Comparison of ENCODE assay signal across 23 mouse cellular contexts in genomic region chr6:54842041-54842440, GRCm38 (mm10).
"Had no signal": no experiment of that assay in that cellular context is flagged by ENCODE, and none has a peak within 500 bp of the region (broad histone marks: within the 10 kb centered on the region; RNA-seq: fewer than 3 reads in every experiment).

No protein-coding gene starts in this region.

- DNase-seq: gastrocnemius, postnatal 14 days; gastrocnemius, postnatal 36 days; heart, adult 18-20 months; heart, postnatal 14 days; heart, postnatal 36 days; kidney, adult 18-20 months; kidney, postnatal 36 days; liver; liver, embryonic 13.5 days; liver, postnatal 0 days had no signal

- H3K9ac ChIP-seq: heart, embryonic 12.5 days; hindbrain, embryonic 13.5 days; hindbrain, embryonic 15.5 days; intestine, embryonic 15.5 days; kidney, embryonic 15.5 days; liver, embryonic 13.5 days; liver, embryonic 15.5 days; liver, postnatal 0 days had no signal

- ATAC-seq: hindbrain, postnatal 0 days; intestine, embryonic 15.5 days; intestine, postnatal 0 days; liver, postnatal 0 days had no signal

- H3K4me2 ChIP-seq: heart, embryonic 12.5 days; hindbrain, embryonic 13.5 days; hindbrain, embryonic 15.5 days; intestine, embryonic 15.5 days; kidney, embryonic 15.5 days; liver, embryonic 11.5 days; liver, embryonic 13.5 days; liver, embryonic 15.5 days had no signal

- H3K36me3 ChIP-seq: hindbrain, embryonic 15.5 days; intestine, embryonic 15.5 days; kidney, embryonic 15.5 days had no signal

- H3K9me3 ChIP-seq: heart, embryonic 10.5 days; hindbrain, embryonic 13.5 days; hindbrain, embryonic 15.5 days; liver, embryonic 15.5 days had no signal

- H3K27ac ChIP-seq: heart, embryonic 10.5 days; hindbrain, embryonic 13.5 days; hindbrain, embryonic 15.5 days; hindbrain, postnatal 0 days; intestine, embryonic 15.5 days; kidney, embryonic 15.5 days; kidney, postnatal 0 days; layer of hippocampus, adult 2 months; left cerebral cortex, adult 2 months; liver, embryonic 13.5 days; liver, embryonic 15.5 days had no signal

- H3K4me3 ChIP-seq: heart, embryonic 10.5 days; heart, embryonic 12.5 days; hindbrain, embryonic 13.5 days; hindbrain, embryonic 15.5 days; intestine, embryonic 15.5 days; kidney, embryonic 15.5 days; layer of hippocampus, adult 2 months; left cerebral cortex, adult 2 months; liver, embryonic 13.5 days; liver, embryonic 15.5 days had no signal

- H3K4me1 ChIP-seq: hindbrain, embryonic 13.5 days; hindbrain, embryonic 15.5 days; intestine, embryonic 15.5 days had no signal

- H3K27me3 ChIP-seq: heart, embryonic 12.5 days; hindbrain, embryonic 13.5 days; hindbrain, embryonic 15.5 days; intestine, embryonic 15.5 days; kidney, embryonic 15.5 days; liver, embryonic 13.5 days; liver, embryonic 15.5 days had no signal
